Mouse (Mus musculus): ENCODE data around the gene Myom1. TPM values are rescaled to one million over a fixed set of nuclear protein-coding genes. Genes with fewer than 3 reads are reported as not detected.

The Myom1 gene
- polyA plus RNA-seq, 1 experiment from 2014 or later, result 5.7 TPM

DNA sequence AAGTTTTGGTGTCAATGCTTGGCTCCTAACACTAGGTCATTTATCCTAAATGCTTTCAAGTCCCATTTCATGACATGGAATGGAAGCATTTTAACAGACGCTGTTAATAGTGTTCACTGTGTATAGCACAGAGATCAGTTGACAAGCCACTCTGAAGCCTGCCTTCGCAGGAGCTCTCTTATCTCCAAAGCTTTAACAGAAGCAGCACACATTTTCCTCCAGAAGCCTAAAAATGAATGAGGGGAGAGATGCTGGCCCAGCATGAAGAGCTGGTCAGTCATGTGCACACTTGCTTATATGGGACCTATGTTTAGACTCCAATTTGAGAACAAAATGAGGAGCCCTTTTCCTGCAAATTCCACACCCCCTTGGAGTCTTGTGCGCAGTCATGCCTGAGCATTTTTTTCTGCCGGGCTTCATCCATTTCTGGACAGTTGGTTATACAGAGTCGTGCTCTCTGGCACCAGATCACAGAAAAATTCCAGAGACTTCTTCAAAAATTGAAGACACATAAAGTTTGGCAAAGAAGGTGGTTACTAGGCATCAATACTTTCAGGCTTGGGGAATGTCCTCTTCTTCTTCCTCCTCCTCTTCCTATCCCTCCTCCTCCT lies 165.9 kb downstream of the Myom1 start:
- 28% methylated on average over 5 of the region's 5 CpGs for WGBS
- H3K4me2 ChIP-seq, result no peak overlapping the region
- ATAC-seq (ENCODE audit: insufficient read depth), result no peak

DNA sequence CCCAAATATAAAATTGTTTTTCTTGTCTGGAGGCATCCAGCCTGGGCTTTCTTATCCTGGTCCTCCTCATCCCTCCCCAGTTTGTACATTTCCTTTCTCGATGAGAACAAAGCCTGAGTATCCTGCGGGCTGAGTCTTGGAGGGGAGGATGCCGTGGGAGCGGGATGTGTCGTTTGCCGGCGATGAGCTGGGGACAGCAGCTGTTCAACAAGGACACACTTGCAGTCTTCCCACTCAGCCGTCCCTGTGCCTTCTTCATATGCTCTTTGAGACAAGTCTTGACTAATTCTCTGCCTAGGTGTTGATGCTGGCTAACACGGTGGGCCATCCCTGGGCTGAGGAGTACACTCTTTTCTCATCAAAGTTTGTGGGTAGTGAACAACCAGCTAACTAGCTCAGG lies 166.4 kb downstream of the Myom1 start:
- ATAC-seq (ENCODE audit: insufficient read depth) (no peak), DNase-seq (peak; percentile 38)
- TF ChIP-seq CTCF (IDR thresholded peaks at IDR 0.05; ENCODE audit: low read depth), result no peak

More for the DNA sequence above, 165.9 kb downstream of the Myom1 start:
- no peak for TF ChIP-seq CTCF (IDR thresholded peaks at IDR 0.05; ENCODE audit: low read depth)
- H3K9ac ChIP-seq, result no peak overlapping the region
- no peaks in the 10 kb centered on the region for H3K27me3 ChIP-seq (ENCODE audit: insufficient read depth, low read length)
- no peaks in the 10 kb centered on the region for H3K4me1 ChIP-seq (ENCODE audit: insufficient read depth)
- H3K9me3 ChIP-seq (ENCODE audit: low read depth, low read length), result no peaks in the 10 kb centered on the region
- H3K27ac ChIP-seq (ENCODE audit: low read depth), result no peak overlapping the region
- no peak overlapping the region for H3K4me3 ChIP-seq (ENCODE audit: low read depth, low read length)
- H3K36me3 ChIP-seq (ENCODE audit: insufficient read depth), result no peaks in the 10 kb centered on the region
- peak; percentile 63 for DNase-seq

DNA sequence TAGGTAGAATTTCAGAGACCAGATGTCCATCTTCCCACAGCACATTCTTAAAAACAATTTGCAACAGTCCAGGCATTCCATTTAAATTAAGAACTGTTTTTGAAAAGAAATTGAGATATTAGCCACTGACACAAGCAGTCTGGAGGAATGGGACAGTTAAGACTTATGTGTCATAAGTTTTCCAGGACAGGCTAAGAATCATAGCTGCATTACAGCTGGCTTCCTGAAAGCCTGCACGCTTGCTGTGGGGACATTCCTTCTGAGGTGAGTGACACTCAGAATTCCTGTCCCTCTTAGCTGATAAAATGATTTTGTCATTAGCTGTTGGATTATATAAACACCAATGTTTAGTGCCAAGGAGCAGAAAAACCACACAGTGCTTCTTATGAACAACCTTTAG lies 167.2 kb downstream of the Myom1 start:
- H3K36me3 ChIP-seq (ENCODE audit: insufficient read depth), result no peaks in the 10 kb centered on the region
- no peak for TF ChIP-seq CTCF (IDR thresholded peaks at IDR 0.05; ENCODE audit: low read depth)
- H3K4me1 ChIP-seq (ENCODE audit: insufficient read depth), result no peaks in the 10 kb centered on the region
- no peaks in the 10 kb centered on the region for H3K9me3 ChIP-seq (ENCODE audit: low read depth, low read length)
- no peak overlapping the region for H3K4me2 ChIP-seq
- no peaks in the 10 kb centered on the region for H3K27me3 ChIP-seq (ENCODE audit: insufficient read depth, low read length)
- no peak overlapping the region for H3K27ac ChIP-seq (ENCODE audit: low read depth)
- DNase-seq, result peak; percentile 27
- no peak for ATAC-seq (ENCODE audit: insufficient read depth)
- WGBS, result 33% methylated on average over 1 of the region's 1 CpGs
- H3K9ac ChIP-seq, result no peak overlapping the region
- H3K4me3 ChIP-seq (ENCODE audit: low read depth, low read length), result no peak overlapping the region

More for the DNA sequence above, 166.4 kb downstream of the Myom1 start:
- H3K27ac ChIP-seq (ENCODE audit: low read depth), result no peak overlapping the region
- WGBS, result 36% methylated on average over 9 of the region's 9 CpGs
- H3K36me3 ChIP-seq (ENCODE audit: insufficient read depth), result no peaks in the 10 kb centered on the region
- H3K9ac ChIP-seq, result no peak overlapping the region
- H3K9me3 ChIP-seq (ENCODE audit: low read depth, low read length), result no peaks in the 10 kb centered on the region
- H3K27me3 ChIP-seq (ENCODE audit: insufficient read depth, low read length), result no peaks in the 10 kb centered on the region
- no peak overlapping the region for H3K4me2 ChIP-seq
- H3K4me3 ChIP-seq (ENCODE audit: low read depth, low read length), result no peak overlapping the region
- no peaks in the 10 kb centered on the region for H3K4me1 ChIP-seq (ENCODE audit: insufficient read depth)

DNA sequence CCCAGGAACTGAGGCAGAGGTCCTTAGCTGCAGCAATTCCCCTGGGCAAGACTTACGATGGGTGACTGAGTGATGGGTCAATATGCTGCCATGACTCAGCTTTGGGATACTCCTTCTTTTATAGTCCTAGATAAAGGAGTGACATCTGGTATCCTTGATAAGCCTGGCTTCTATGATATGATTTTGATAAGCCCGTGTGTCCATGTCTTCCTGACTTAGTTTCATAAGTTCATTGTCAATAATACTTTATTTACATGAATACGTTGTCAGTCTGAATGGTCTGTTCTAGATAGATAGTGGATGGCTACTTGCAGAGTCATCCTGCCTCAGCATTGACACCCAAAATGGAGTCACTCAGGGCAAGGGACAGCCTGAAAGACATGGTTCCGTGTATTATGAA lies 168.7 kb downstream of the Myom1 start:
- H3K4me1 ChIP-seq (ENCODE audit: insufficient read depth), result no peaks in the 10 kb centered on the region
- no peak overlapping the region for H3K4me3 ChIP-seq (ENCODE audit: low read depth, low read length)
- H3K27ac ChIP-seq (ENCODE audit: low read depth), result no peak overlapping the region
- no peak overlapping the region for H3K4me2 ChIP-seq
- ATAC-seq (ENCODE audit: insufficient read depth) (no peak), DNase-seq (no peak)
- H3K9me3 ChIP-seq (ENCODE audit: low read depth, low read length), result no peaks in the 10 kb centered on the region
- no peaks in the 10 kb centered on the region for H3K27me3 ChIP-seq (ENCODE audit: insufficient read depth, low read length)
- H3K9ac ChIP-seq, result no peak overlapping the region
- TF ChIP-seq CTCF (IDR thresholded peaks at IDR 0.05; ENCODE audit: low read depth), result no peak
- WGBS, result 71% methylated on average over 4 of the region's 4 CpGs
- no peaks in the 10 kb centered on the region for H3K36me3 ChIP-seq (ENCODE audit: insufficient read depth)

Other genes with a start within 250 kb of the Myom1 start
- 60.3 and 63.1 TPM in 2 replicates for gene Tgif1, start 149.1 kb upstream of the Myom1 start, polyA plus RNA-seq (2014; fragmentation: Nextera tagmentation; extraction: Ambion mirVana)
- gene Myl12a, start 245 bp downstream of the Myom1 start, polyA plus RNA-seq (2014; fragmentation: Nextera tagmentation; extraction: Ambion mirVana), result 637 and 655 TPM in 2 replicates
- 37.2 and 39.9 TPM in 2 replicates for gene Lpin2, start 179.9 kb downstream of the Myom1 start, polyA plus RNA-seq (2014; fragmentation: Nextera tagmentation; extraction: Ambion mirVana)

Data from lung, embryonic 14.5 days (tissue).